Mouse (Mus musculus): ENCODE results near the gene Gm8281.
"Not testable (repeated sequence)": the region's sequence is repeated elsewhere in the genome, so short reads cannot be mapped to it uniquely, and the experiment has no call there.

The Gm8281 gene

DNA sequence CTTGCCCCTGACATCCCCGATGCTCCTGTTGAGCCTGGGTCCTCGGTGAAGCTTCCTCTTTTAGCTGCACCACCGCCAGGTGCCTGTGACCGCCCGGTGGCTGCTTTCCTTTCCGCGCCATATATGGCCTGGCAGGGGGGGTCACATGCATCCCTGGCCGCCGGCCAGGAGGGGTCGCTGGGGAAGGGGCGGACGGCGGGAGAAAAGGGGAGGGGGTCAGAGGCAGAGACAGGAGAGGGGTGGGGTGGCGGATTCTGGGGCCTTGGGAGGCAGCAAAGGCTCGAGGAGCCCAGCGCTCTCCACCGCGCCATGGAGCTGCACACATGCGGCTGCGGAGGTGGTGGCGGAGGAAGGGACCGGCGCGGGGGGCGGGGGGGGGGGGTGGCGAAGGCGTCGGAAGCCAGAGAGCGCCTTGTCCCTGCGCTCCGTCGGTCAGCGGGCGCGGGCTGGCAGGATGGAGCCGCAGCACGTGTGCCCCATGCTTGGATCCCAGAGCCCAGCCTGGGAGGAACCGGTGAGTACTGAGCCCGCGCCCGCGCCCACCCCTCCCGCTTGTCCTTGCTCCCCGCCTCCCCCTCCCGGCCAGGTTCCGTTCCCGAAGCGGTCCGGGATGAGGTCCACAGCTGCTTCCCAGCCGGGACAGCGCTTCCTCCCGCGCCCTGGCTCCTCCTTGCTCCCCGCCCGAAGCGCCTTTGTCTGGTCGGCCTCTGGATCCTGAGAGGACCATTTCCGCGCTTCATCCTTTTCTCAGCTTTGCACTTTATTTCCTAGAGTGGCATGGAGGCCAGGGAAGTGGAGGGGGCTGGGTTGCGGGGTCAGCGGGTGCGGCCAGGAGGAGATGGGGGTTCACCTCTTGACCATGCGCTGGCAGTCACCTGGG, at the start of gene Gm8281:
Gene Gm8281 (plus strand): TSS at position 430 of the 880 bp plus-strand sequence.
- DNase-seq: peak; percentile 20

DNA sequence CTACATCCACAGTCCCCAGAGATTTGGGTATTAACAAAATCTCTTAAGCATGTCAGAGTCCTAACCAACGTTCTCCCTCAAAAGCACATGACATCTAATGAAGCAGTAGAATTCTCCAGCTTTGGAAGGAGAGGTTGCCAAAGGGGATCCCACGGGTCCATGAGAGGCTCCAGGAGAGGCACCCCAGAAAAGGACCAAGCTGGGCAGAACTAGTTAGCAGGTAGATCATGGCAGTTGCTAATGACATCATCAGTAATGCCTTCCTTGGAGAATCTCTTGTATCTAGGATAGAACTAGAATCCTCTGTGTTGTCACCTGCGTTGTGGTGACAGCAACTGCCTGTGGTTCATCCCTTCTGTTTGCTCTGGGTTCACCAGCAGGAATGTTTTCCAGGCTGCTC, 20.5 kb upstream of the Gm8281 start, which contains the start of gene 4930555G01Rik:
Gene 4930555G01Rik (plus strand): TSS at position 301 of the 400 bp plus-strand sequence.
- DNase-seq: not testable (repeated sequence)

DNA sequence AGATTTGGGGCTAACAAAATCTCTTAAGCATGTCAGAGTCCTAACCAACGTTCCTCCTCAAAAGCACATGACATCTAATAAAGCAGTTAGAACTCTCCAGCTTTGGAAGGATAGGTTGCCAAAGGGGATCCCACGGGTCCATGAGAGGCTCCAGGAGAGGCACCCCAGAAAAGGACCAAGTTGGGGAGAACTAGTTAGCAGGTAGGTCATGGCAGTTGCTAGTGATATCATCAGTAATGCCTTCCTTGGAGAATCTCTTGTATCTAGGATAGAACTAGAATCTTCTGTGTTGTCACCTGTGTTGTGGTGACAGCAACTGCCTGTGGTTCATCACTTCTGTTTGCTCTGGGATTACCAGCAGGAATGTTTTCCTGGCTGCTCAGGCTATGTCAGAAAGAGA, 60.4 kb downstream of the Gm8281 start, which contains the start of gene Gm8279:
Gene Gm8279 (plus strand): TSS at position 301 of the 400 bp plus-strand sequence.
- not testable (repeated sequence) for DNase-seq
